Mouse (Mus musculus) left cerebral cortex, postnatal 36 days (tissue): Measurements from ENCODE around the gene Cstad. TPM values are rescaled to one million over a fixed set of nuclear protein-coding genes. Genes with fewer than 3 reads are reported as not detected.
A peak's percentile ranks its signal among the peaks of the same experiment; 100 is the strongest.

Experiments used
- DNase-seq, 2 experiments: peaks; one replicate each; pipeline ENCODE4 v3.0.0; 2021 to 2022; ENCODE audit warnings: low spot score in 2 of 2, mixed read lengths in 1 of 2
- intact Hi-C: fragments of 180-260 bp; cut with DNase I; formaldehyde crosslinking; loops from one replicate; pipeline ENCODE4 v1.15.1; 2025
- total RNA-seq, 2 experiments: library from RNA; stranded (reverse); gene quantifications; 2 replicates each; pipeline ENCODE4 v1.2.3; 2021

The Cstad gene
- total RNA-seq, 2 experiments from 2014 or later: 3.9 to 8.0 TPM

- no peak for DNase-seq
- intact Hi-C loops: no loop called here
Measured at GRCm38 (mm10) chr2:30623873-30624272, 29.0 kb downstream of the Cstad start.

- DNase-seq: no peak
- intact Hi-C loops: no loop called here
Measured at GRCm38 (mm10) chr2:30625296-30625826, 30.5 kb downstream of the Cstad start.

GRCm38 (mm10) chr2:30626058-30626675, 31.3 kb downstream of the Cstad start:
- no peak for DNase-seq
- intact Hi-C loops: no loop called here

- DNase-seq: no peak
- intact Hi-C loops: no loop called here
Measured at GRCm38 (mm10) chr2:30627338-30627737, 32.5 kb downstream of the Cstad start.

- intact Hi-C loops: no loop called here
- DNase-seq: no peak
Measured at GRCm38 (mm10) chr2:30628374-30628773, 33.5 kb downstream of the Cstad start.

- no peak for DNase-seq
- intact Hi-C loops: no loop called here
Measured at GRCm38 (mm10) chr2:30629038-30629761, 34.4 kb downstream of the Cstad start.

GRCm38 (mm10) chr2:30629860-30630259, 35.0 kb downstream of the Cstad start:
- DNase-seq: no peak
- intact Hi-C loops: no loop called here

GRCm38 (mm10) chr2:30636266-30636671, 41.4 kb downstream of the Cstad start:
- intact Hi-C loops: no loop called here
- DNase-seq: no peak

- no peak for DNase-seq
- intact Hi-C loops: no loop called here
Measured at GRCm38 (mm10) chr2:30637991-30638390, 43.2 kb downstream of the Cstad start.

- no peak for DNase-seq
- intact Hi-C loops: no loop called here
Measured at GRCm38 (mm10) chr2:30640021-30640481, 45.2 kb downstream of the Cstad start.

- no peak for DNase-seq
- intact Hi-C loops: no loop called here
Measured at GRCm38 (mm10) chr2:30642810-30643209, 48.0 kb downstream of the Cstad start.

- DNase-seq: no peak
- intact Hi-C loops: no loop called here
Measured at GRCm38 (mm10) chr2:30643422-30643821, 48.6 kb downstream of the Cstad start.

- intact Hi-C loops: loop anchor here (5.0 kb wide), 1 partner anchor 175 kb away; the partner anchor contains the start of gene Ier5l
- DNase-seq: peak in 1 of 2 experiments; percentile 68
Measured at GRCm38 (mm10) chr2:30646833-30647232, 52.0 kb downstream of the Cstad start.

- intact Hi-C loops: loop anchor here (5.0 kb wide), 1 partner anchor 175 kb away; the partner anchor contains the start of gene Ier5l
- peak; percentile 82 to 87 for DNase-seq
Measured at GRCm38 (mm10) chr2:30647303-30647881, 52.6 kb downstream of the Cstad start.

GRCm38 (mm10) chr2:30647882-30648494, 53.1 kb downstream of the Cstad start:
- intact Hi-C loops: loop anchor here (5.0 kb wide), 1 partner anchor 176 kb away; the partner anchor contains the start of gene Ier5l
- peak; percentile 56 to 66 for DNase-seq

GRCm38 (mm10) chr2:30650249-30650648, 55.4 kb downstream of the Cstad start:
- intact Hi-C loops: loop anchor here (10.0 kb wide), 1 partner anchor 55 kb away; the partner anchor contains the start of gene Cstad
- no peak for DNase-seq

- DNase-seq: no peak
- intact Hi-C loops: loop anchor here (10.0 kb wide), 1 partner anchor 57 kb away; the partner anchor contains the start of gene Cstad
Measured at GRCm38 (mm10) chr2:30651831-30652230, 57.0 kb downstream of the Cstad start.

- intact Hi-C loops: loop anchor here (10.0 kb wide), 1 partner anchor 58 kb away; the partner anchor contains the start of gene Cstad
- DNase-seq: no peak
Measured at GRCm38 (mm10) chr2:30652581-30653037, 57.8 kb downstream of the Cstad start.

GRCm38 (mm10) chr2:30653046-30653445, 58.2 kb downstream of the Cstad start:
- intact Hi-C loops: loop anchor here (10.0 kb wide), 1 partner anchor 58 kb away; the partner anchor contains the start of gene Cstad
- no peak for DNase-seq
